Mouse (Mus musculus) kidney, adult 2 months (tissue): ENCODE results near the gene Ccnl2.

ENCODE experiments used
- CTCF ChIP-seq: fragments of 200-500 bp; conservative IDR thresholded peaks from 2 replicates; pipeline ENCODE4 v1.5.1; 2011; ENCODE audit warnings: low read depth, mild to moderate bottlenecking, control low read depth, low read length, moderate library complexity, mixed read lengths; ENCODE audit not compliant: insufficient read depth, insufficient read length
- POLR2A ChIP-seq: fragments of 200-500 bp; IDR thresholded peaks from one replicate; pipeline ENCODE4 v1.6.1; 2011; ENCODE audit warnings: low read depth, low read length, control low read depth

GRCm38 (mm10) chr4:155773335-155774078 lies 38.8 kb upstream of the Ccnl2 start:
- no peak for TF ChIP-seq POLR2A
- no peak for TF ChIP-seq CTCF
